Mouse (Mus musculus) heart, postnatal 0 days (tissue): ENCODE results near the gene Tspan33.

Experiments used
- CTCF ChIP-seq: IDR thresholded peaks from 2 replicates; pipeline ENCODE4 v1.5.1; 2016; ENCODE audit warnings: antibody characterized with exemption, control low read depth, low read depth
- EP300 ChIP-seq: IDR thresholded peaks from 2 replicates; pipeline ENCODE4 v1.6.1; 2016; ENCODE audit warnings: antibody characterized with exemption, low read depth

GRCm38 (mm10) chr6:29695975-29696374, 2.0 kb downstream of the Tspan33 start:
- TF ChIP-seq CTCF (no peak), EP300 (no peak)
